Mouse (Mus musculus): ENCODE measurements around the gene Icam4. TPM values are rescaled to one million over a fixed set of nuclear protein-coding genes. Genes with fewer than 3 reads are reported as not detected.

The Icam4 gene
- 55.5 and 64.7 TPM in 2 replicates for polyA plus RNA-seq (2012; rRNA removed)

DNA sequence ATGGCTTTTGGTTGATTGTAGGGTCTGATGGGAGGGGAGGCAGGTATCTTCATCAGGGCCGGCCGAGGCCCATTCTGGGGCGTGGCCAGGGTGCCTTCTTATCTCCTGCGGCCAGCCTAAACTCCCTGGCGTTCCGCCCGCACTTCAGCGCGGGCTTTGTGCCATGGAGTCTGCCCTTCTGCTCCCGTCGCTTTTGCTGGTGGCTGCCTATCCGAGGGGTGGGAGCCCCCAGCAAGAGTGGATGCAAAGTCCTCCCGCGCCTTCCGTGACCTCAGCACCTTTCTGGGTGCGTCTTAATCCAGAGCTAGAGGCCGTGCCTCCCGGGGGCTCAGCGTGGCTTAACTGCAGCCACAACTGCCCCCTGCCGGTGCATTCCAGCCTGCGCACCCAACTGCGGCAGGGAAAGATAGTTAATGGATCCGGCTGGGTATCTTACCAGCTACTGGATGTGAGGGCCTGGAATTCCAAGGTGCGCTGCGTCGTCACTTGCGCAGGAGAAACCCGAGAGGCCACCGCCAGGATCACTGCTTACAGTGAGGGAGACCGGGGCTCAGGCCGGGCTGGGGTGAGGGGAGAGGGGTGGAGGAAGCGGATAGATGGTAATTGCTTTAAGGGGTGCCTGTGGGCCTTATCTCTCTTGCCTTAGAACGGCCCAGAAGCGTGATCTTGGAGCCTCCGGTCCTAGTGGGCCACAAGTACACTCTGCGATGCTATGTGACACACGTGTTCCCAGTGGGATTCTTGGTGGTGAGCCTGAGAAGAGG lies at the start of gene Icam4:
Gene Icam4, plus strand, starts transcription at position 83 of the 764 bp plus-strand sequence.

DNA sequence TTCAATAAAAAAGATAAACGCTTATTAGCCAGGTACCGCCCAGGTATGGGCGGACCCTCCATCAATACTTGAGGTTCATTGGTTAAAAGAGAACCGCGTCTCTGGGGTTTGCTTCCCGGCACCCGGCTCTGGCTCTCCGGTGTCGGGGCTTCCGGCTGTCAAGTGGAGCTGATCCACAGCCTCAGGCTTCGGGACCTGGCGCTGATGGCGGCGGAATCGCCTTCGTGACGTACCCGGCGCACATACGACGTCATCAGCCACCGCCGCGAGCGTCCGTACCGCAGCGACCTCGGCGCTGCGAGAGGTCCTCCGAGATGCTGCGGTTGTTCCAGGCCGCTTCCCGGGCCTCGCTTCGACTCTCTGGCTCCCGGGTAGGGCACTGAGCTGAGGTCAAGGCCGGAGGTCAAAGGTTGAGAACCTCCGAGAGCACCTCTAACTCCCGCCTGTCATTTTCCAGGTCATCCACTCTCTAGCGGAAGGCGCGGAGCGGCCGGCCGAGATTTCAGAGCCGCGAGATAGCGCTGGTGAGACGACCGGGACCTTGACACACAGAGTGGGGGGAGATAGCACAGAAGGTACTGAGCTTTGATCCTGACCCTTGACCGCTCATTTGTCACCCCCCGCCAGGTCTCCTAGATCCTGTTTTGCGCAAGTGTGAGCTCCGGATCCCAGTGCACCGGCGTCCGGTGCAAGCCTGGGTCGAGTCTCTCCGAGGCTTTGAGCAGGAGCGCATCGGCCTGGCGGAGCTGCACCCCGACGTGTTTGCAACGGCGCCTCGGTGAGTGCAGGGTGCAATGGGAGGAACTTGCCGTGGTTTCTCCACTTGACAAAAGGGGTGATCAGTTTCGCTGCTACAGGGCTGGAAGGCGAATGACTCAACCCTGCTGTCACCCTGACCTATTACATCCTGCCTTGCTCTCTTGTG lies 26.3 kb upstream of the Icam4 start, which contains the start of gene Mrpl4:
Gene Mrpl4, plus strand, starts transcription at position 112 of the 925 bp plus-strand sequence.

GRCm38 (mm10) chr9:21015571-21016130 lies 13.5 kb upstream of the Icam4 start, which contains the start of gene Icam1:
Gene Icam1, plus strand, starts transcription at chr9:21015985.

DNA sequence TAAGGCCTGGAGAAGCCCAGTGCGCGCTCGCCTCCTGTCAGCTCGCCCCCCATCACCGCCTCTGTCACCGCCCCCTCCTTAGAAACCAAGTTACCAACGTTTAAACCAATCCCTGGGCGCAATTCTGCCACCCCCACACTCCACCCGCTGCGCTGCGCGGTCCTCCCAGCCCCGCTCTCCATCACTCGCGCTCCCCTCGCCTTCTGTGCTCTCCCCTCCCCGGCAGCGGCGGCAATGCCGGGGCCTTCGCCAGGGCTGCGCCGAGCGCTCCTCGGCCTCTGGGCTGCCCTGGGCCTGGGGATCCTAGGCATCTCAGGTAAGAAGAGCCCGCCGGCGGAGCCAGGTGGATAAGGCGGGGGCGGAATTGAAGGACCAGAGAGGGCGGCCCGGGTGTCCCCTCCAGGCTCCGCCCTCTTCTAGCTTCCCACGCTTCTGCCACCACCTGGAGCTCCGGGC lies 2.8 kb downstream of the Icam4 start, which contains the start of gene Icam5:
Gene Icam5, plus strand, starts transcription at position 178 of the 456 bp plus-strand sequence.

DNA sequence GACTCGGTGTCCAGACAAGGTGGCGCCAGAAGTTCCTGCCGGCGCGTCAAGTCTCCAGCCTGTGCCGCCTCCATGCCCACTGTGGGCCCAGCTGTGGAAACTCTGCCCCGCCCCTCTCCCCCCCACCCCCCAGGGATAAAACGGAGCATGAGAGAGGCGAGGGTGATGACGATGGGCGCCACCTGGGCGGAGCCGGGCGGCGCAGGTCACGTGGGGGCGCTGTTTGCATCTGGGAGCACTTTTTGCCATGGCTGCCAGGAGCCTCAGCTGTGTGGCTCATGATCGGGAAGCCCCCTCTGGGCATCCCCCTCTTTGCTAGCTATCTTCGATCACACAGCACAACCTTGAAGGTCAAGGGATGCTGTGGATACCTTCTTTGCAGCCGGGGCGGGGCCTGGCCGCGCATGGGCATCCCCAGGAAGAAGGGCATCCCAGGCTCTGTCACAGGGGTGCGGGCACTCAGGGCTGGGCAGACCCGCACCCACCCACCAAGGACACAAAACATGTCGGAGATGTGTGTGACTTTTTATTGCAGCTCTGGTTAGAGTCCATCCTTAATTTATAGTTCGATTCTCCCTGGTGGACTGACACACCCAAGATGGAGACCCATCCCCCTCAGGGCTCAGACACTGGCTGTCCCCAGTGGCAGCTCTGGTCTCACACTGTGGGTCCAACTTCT lies 38.0 kb downstream of the Icam4 start, which contains the start of gene Zglp1:
Gene Zglp1, minus strand, starts transcription at position 88 of the 679 bp plus-strand sequence.

DNA sequence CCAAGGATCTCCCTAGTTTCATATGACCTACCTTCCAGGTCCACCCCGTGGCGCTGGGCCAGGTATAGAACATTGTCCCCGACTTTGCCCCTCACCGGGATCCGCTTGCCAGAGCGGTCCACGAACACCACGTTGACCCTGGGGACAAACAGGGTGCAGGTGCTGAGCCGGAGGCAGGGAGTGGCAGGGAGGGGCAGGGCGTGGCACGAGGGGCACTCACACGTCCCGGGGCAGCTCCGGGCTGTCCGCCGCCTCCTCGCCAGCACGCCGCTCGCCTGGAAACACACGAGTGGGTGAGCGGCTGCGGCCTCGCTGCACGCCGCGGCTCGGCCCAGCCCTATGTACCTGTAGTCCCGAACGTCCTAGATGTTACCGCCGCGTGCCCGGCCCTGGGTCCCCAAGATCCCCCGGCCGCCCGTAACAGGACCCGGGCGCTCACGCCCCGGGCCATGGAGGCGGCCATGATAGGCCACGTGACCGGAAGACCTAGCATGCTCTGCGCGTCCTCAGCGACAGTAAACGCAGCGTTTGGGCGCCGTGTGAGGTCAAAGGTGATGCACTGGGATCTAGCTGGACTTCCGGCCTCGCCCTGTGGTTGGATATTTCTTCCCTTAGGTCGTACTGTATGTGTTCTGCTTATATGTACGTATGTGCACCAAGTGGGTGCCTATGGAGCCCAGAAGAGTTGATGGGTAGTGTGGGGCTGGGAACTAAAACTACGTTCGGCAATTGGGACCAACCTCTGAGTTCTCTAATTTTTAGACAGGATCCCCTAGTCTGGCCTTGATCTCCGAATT lies 44.1 kb downstream of the Icam4 start, which contains the start of the genes Gm49373 and Fdx1l:
Gene Gm49373, minus strand, starts transcription at position 53 of the 797 bp plus-strand sequence.
Gene Fdx1l, minus strand, starts transcription at position 571 of the 797 bp plus-strand sequence.

Other genes starting within 250 kb of the Icam4 start
- gene Col5a3, start 214.3 kb upstream of the Icam4 start, polyA plus RNA-seq (2012; rRNA removed), result 0.05 and 0.10 TPM in 2 replicates
- not detected in 2 replicates for gene Rdh8, start 210.9 kb upstream of the Icam4 start, polyA plus RNA-seq (2012; rRNA removed)
- 10.5 and 12.0 TPM in 2 replicates for gene A230050P20Rik, start 160.7 kb upstream of the Icam4 start, polyA plus RNA-seq (2012; rRNA removed)
- gene Angptl6, start 149.6 kb upstream of the Icam4 start, polyA plus RNA-seq (2012; rRNA removed), result 6.1 and 7.2 TPM in 2 replicates
- 75.4 and 82.4 TPM in 2 replicates for gene Ppan, start 141.2 kb upstream of the Icam4 start, polyA plus RNA-seq (2012; rRNA removed)
- gene Eif3g, start 130.8 kb upstream of the Icam4 start, polyA plus RNA-seq (2012; rRNA removed), result 102 and 113 TPM in 2 replicates
- gene Dnmt1, start 69.5 kb upstream of the Icam4 start, polyA plus RNA-seq (2012; rRNA removed), result 52.7 and 58.2 TPM in 2 replicates
- gene S1pr2, start 52.6 kb upstream of the Icam4 start, polyA plus RNA-seq (2012; rRNA removed), result 1.2 and 1.4 TPM in 2 replicates
- 27.2 and 35.9 TPM in 2 replicates for gene Mrpl4, start 26.6 kb upstream of the Icam4 start, polyA plus RNA-seq (2012; rRNA removed)
- gene Icam1, start 13.4 kb upstream of the Icam4 start, polyA plus RNA-seq (2012; rRNA removed), result 6.7 and 7.2 TPM in 2 replicates
- 0.68 and 0.89 TPM in 2 replicates for gene Icam5, start 2.7 kb downstream of the Icam4 start, polyA plus RNA-seq (2012; rRNA removed)
- gene Zglp1, start 37.7 kb downstream of the Icam4 start, polyA plus RNA-seq (2012; rRNA removed), result 0.27 and 0.32 TPM in 2 replicates
- gene Gm49373, start 43.7 kb downstream of the Icam4 start, polyA plus RNA-seq (2012; rRNA removed), result 0.67 and 0.93 TPM in 2 replicates
- 29.7 and 29.8 TPM in 2 replicates for gene Fdx1l, start 44.2 kb downstream of the Icam4 start, polyA plus RNA-seq (2012; rRNA removed)
- gene Gm38431, start 62.6 kb downstream of the Icam4 start, polyA plus RNA-seq (2012; rRNA removed), result 2.7 and 2.9 TPM in 2 replicates
- 17.5 and 22.6 TPM in 2 replicates for gene Raver1, start 62.6 kb downstream of the Icam4 start, polyA plus RNA-seq (2012; rRNA removed)
- 5.0 and 6.0 TPM in 2 replicates for gene Tyk2, start 101.9 kb downstream of the Icam4 start, polyA plus RNA-seq (2012; rRNA removed)
- 135 and 139 TPM in 2 replicates for gene Cdc37, start 120.6 kb downstream of the Icam4 start, polyA plus RNA-seq (2012; rRNA removed)
- gene Pde4a, start 136.3 kb downstream of the Icam4 start, polyA plus RNA-seq (2012; rRNA removed), result 0.89 and 1.4 TPM in 2 replicates
- gene Keap1, start 210.0 kb downstream of the Icam4 start, polyA plus RNA-seq (2012; rRNA removed), result 12.4 and 14.5 TPM in 2 replicates
- 0.05 and 0.06 TPM in 2 replicates for gene S1pr5, start 219.1 kb downstream of the Icam4 start, polyA plus RNA-seq (2012; rRNA removed)
- gene Atg4d, start 235.9 kb downstream of the Icam4 start, polyA plus RNA-seq (2012; rRNA removed), result 30.6 and 38.4 TPM in 2 replicates

All from liver, embryonic 14 days (tissue).